Mouse (Mus musculus) spleen, postnatal 36 days (tissue): Measurements from ENCODE around the gene Dnali1.

ENCODE experiments used
- DNase-seq, 2 experiments: peaks; one replicate each; pipeline ENCODE4 v3.0.0; 2022; ENCODE audit warnings: low spot score in 2 of 2, mixed read lengths in 1 of 2

Dnali1 gene

DNA sequence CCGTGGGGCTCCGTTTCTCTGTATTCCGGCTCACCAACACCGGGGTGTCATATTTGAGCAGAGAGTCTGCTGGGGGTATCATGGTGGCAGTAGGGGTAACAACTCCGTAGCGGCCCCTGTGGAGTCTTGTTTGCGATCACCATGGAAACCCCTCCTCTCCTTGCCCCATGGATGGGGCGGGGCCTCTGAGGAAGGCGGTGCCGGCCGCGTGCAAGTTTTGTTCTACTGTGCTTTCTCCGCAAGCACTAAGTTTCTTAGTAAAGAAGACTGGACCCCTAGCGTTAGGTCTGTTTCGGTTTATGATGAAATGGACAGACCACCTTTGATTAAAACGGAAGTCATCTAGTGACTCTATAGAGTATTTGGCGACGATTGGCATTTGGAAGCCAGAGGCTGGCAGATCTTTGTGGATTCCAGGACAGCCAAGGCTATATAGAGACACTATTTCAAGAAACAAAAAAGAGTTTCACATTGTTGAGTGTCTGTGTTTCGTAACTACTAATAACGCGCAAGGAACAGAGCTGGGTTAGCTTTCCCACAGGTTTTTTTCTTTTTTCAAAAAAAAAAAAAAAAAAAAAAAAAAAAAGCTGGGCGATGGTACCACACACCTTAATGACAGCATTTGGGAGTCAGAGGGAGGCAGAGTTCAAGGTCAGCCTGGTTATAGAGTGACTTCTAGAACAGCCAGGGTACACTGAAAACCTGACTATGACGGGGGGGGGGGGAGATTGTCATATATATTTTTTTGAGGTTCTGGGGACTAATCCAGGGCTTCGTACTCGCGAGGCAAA is at the start of gene Dnali1:
Dnali1 (minus strand) TSS at position 187 of the 791 bp plus-strand sequence.
- DNase-seq, result peak; percentile 56 to 65

- DNase-seq, result no peak
These were observed 49.6 kb upstream of the Dnali1 start for GRCm38 (mm10) chr4:125115081-125115480.

DNA sequence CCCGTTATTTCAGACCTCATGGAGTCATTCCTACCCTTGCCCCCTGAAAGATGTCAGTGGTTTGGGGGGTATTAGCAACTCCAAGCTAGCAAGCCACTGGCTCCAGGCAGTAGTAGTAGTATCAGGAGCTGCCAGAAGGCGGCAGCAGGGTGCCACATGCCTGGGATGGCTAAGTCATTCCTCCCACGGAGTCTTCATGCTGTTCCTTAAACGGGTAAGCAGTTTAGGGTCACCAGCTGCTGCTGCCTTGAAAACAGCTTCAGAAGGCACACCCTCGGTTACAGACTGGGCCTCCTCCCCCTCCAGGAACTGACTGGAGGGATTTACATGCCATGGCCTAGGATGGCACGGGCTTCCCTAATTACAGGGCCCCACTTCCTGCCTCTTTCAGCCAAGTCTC is 49.1 kb upstream of the Dnali1 start:
- DNase-seq, result peak; percentile 77 to 83

DNA sequence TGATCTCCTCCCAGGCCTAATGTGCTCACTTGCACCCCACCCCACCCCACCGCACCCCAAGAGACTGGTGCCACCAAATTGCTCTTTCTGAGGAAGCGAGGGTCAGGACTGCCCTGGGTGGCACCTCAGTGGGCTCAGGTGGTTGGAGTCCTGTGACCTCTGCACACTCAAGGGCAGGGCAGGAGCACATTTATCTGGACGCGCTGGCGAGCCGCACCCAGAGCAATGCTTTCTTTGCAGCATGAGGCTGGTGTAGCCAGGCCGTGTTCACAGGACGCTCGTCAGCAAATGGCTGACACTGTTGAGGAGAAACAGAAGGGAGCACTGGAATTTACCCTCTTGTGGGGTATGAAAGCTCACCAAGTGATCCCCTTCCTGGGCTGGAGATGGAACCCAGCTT is 39.9 kb upstream of the Dnali1 start:
- no peak for DNase-seq

DNA sequence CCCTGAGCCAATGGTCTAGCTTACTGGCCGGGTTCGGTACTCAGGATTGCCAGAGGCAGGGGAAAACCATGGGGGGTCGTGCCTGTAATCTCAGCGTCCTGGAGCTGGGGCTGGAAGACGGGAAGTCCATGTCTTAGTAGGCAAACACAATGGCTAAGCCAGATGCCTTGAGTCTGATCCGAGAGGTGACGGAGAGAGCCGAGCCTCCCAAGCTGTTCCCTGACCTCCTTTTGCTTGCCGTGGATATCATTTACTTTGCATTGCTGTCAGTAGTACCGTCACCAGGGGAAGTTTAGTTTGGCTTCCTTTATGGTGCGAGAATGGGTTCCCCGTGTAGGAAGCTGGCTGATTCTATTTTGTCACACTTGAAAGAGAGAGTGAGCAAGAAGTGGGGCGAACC is 35.8 kb upstream of the Dnali1 start:
- DNase-seq, result no peak

GRCm38 (mm10) chr4:125099458-125099857 is 34.0 kb upstream of the Dnali1 start:
- peak; percentile 57 to 72 for DNase-seq

GRCm38 (mm10) chr4:125097412-125097811 is 31.9 kb upstream of the Dnali1 start:
- DNase-seq, result no peak

DNA sequence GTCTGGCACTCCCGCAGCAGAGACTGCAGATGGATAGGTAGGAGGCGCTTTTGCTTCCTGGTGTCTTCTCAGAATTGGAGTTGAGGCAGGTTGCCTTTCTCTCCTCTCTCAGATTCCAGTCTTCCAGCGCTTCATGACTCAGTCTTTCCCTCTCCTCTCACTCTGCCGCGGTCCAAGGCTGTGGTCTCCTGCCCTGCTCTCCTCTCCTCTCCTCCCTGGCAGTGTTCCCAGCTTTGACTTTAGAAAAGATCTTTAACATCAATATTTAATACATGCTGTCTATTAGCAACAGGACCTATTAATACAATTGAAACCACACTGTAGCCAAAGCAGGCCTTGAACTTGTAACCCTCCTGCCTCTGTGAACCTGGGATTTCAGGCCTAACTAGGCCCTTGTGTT is 30.6 kb upstream of the Dnali1 start:
- no peak for DNase-seq

DNA sequence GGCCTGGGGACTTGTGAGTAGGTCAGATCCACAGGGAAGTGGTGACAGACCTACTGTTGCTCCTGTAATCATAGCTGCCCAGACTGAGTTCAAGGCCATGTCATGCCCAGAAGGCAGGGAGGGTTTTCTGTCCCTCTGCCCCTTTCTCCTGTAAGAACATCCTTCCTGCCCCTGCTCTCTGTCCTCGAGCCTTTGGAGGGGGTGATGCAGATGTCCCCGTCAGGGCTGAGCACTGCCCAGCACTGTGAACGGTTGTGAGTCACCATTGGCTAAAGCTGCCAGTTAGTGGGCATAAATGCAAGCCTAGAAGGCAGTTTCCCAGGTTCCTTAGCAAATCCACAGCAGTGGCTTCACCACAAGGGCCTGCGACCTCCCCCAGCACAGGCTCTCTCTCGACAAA is 27.5 kb upstream of the Dnali1 start:
- DNase-seq, result no peak

- peak; percentile 41 to 61 for DNase-seq
These were observed 19.9 kb upstream of the Dnali1 start for GRCm38 (mm10) chr4:125085346-125085841.

GRCm38 (mm10) chr4:125084403-125085345 is 19.2 kb upstream of the Dnali1 start, which contains the start of gene Meaf6:
Gene Meaf6, plus strand, starts transcription at chr4:125085134.
- DNase-seq, result peak; percentile 87

GRCm38 (mm10) chr4:125078698-125079097 is 13.2 kb upstream of the Dnali1 start:
- no peak for DNase-seq

GRCm38 (mm10) chr4:125077700-125078099 is 12.2 kb upstream of the Dnali1 start:
- no peak for DNase-seq

GRCm38 (mm10) chr4:125066490-125067370 is 1.2 kb upstream of the Dnali1 start, which contains the start of gene Snip1:
Gene Snip1, plus strand, starts transcription at chr4:125066672.
- peak; percentile 94 to 95 for DNase-seq

DNA sequence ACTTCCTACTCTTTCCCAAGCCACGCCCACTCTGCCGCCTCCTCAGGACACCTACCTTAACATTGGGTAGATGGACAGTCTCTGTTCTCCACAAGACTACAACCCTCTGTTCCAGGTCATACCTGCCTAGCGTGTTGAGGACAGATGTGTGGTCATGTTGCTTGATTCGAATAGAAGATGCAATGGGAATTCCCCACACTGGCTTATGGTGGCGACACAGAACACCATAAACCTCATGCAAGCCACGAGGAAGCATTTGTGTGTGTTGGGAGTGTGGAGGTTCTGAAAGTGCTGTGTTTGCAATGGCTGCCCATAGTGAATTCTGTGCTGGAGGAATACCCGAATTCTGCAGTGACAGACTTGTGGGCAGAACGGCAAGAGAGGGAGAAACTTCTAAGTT is 1.7 kb downstream of the Dnali1 start:
- DNase-seq, result no peak

GRCm38 (mm10) chr4:125059025-125059424 is 6.5 kb downstream of the Dnali1 start:
- peak; percentile 20 to 27 for DNase-seq

- DNase-seq, result no peak
These were observed 7.5 kb downstream of the Dnali1 start for GRCm38 (mm10) chr4:125058033-125058432.

GRCm38 (mm10) chr4:125057273-125057672 is 8.2 kb downstream of the Dnali1 start:
- DNase-seq, result no peak

DNA sequence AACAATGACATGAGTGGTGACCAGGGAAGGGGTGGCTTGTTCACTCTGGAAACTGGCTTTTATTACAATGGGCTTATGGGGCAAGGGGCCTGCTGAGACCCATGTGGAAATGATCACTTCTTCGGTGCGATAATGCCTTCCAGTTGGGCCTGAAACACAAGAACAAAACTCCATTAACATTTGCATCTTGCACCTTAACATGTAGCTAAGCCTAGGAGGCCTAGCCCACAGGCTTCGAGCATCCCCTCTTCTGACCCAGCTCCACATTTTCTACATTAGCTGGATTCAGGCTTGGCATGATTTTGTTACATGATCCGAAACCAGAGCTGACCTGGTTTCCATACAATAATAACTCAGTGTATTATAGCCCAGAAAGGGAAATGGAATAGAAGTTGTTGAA is 9.0 kb downstream of the Dnali1 start:
- DNase-seq, result no peak

- DNase-seq, result peak; percentile 11 to 25
These were observed 10.1 kb downstream of the Dnali1 start for GRCm38 (mm10) chr4:125055385-125055784.

DNA sequence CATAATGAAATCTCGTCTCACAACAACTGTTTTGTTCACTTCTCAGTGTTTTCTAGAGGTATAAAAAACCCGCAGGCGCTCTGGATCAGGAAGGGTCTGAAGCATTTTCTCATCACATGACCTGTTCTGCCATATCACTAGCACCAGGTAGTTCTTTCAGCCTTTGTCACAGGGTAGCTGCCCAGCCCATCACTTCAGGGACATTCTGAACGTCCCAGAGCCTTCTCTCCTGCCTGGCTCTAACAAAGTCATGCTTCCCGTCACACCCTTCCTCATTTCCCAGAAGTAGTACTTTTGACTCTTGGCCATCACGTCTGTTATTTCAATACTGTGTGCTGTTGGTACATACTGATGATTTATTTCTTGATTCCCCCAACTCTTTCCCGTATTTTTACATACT is 21.0 kb downstream of the Dnali1 start:
- DNase-seq, result no peak
